Comparison of ENCODE assay signal across 15 mouse cellular contexts in the genomic region with DNA sequence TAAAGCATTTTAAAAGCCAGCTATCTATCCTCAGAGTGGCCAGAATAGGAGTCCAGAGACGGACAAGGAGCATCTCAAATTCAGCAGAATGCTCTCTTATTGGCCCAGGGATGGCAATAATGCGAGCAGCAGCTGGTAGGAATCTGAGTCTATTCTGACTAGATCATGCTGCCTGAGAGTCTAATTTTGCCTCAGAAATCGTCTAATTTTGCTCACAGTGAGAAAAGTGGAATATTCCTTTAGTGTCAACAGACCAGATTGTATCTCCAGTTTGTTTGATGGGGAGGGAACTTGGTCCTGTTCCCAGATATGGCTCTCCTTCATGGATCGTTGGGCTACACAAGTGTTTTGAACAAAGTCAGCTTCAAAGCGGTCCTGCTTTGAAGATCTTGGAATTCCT.
DNase-seq lines count a peak whose midpoint lies in the region; ATAC-seq lines count a peak whose summit lies in the region.
"Had no signal": no experiment of that assay in that cellular context is flagged by ENCODE, and none has a peak within 500 bp of the region (broad histone marks: within the 10 kb centered on the region; RNA-seq: fewer than 3 reads in every experiment).

No protein-coding gene starts in this region.

- 39% methylated on average over 5 of the region's 5 CpGs for WGBS in kidney, embryonic 15.5 days

- H3K4me2 ChIP-seq in kidney, embryonic 15.5 days = no peak overlapping the region
- H3K4me2 ChIP-seq: heart, embryonic 11.5 days; liver, embryonic 11.5 days had no signal

- no peaks in the 10 kb centered on the region for H3K27me3 ChIP-seq in kidney, embryonic 15.5 days

- H3K36me3 ChIP-seq in kidney, embryonic 15.5 days = no peaks in the 10 kb centered on the region
- H3K36me3 ChIP-seq: embryonic facial prominence, embryonic 10.5 days; G1E had no signal

- no peak overlapping the region for H3K27ac ChIP-seq in kidney, embryonic 15.5 days
- H3K27ac ChIP-seq: embryonic facial prominence, embryonic 10.5 days had no signal

- no peak overlapping the region for H3K9ac ChIP-seq in kidney, embryonic 15.5 days

- peak; percentile 14 for DNase-seq in kidney, adult 11 months
- peak; percentile 53 for DNase-seq in right cerebral cortex, adult 18-20 months
- DNase-seq in right cerebral cortex, postnatal 4 days = no peak
- DNase-seq in layer of hippocampus, postnatal 36 days = peak; percentile 11 to 21
- peak; percentile 89 for DNase-seq in telencephalon, adult 2 months (ENCODE audit: low read depth, low spot score)
- DNase-seq in thymus, postnatal 10 days (ENCODE audit: low spot score in 2 of 2) = no peak
- no peak for DNase-seq in urinary bladder, postnatal 14 days (ENCODE audit: low spot score)
- DNase-seq: adrenal gland, adult 8-10 months; gastrocnemius, postnatal 14 days; lung, postnatal 10 days had no signal

- no peak overlapping the region for H3K4me3 ChIP-seq in kidney, embryonic 15.5 days (replicated peaks)
- H3K4me3 ChIP-seq: embryonic facial prominence, embryonic 10.5 days had no signal

- H3K4me1 ChIP-seq in kidney, embryonic 15.5 days = peaks cover 10% of the 10 kb centered on the region; the same call in 1 of the 2 replicates

- ATAC-seq in kidney, embryonic 15.5 days (replicated peaks; ENCODE audit: low FRiP score) = no peak

- H3K9me3 ChIP-seq in kidney, embryonic 15.5 days (replicated peaks) = no peaks in the 10 kb centered on the region
- H3K9me3 ChIP-seq: embryonic facial prominence, embryonic 10.5 days had no signal

Comparison
In these comparisons a context has a peak if more than half of its experiments do, and no peak if none do; other contexts are left out.
1. DNase-seq: peak in kidney, adult 11 months (single experiment), right cerebral cortex, adult 18-20 months (single experiment), layer of hippocampus, postnatal 36 days (2 of 2) and telencephalon, adult 2 months (single experiment); none in right cerebral cortex, postnatal 4 days (single experiment), thymus, postnatal 10 days (0 of 2) and urinary bladder, postnatal 14 days (single experiment).